Mouse (Mus musculus) intestine, embryonic 15.5 days (tissue): Measurements from ENCODE around the gene Crb3. TPM values are rescaled to one million over a fixed set of nuclear protein-coding genes. Genes with fewer than 3 reads are reported as not detected.

Source experiments
- ATAC-seq: fragments of 200-750 bp; cut with Nextera tagmentation; 2 replicates; pipeline ENCODE4 v1.8.0; 2017; ENCODE audit warnings: moderate TSS enrichment, moderate library complexity
- H3K27ac ChIP-seq: fragments of 300-500 bp; sonication (generic); 2 replicates; pipeline ENCODE4 v1.5.1; 2015; ENCODE audit warnings: mild to moderate bottlenecking, inconsistent platforms
- H3K27me3 ChIP-seq: fragments of 300-500 bp; sonication (generic); replicated peaks from 2 replicates; pipeline ENCODE4 v1.6.1; 2015; ENCODE audit warnings: inconsistent platforms
- H3K36me3 ChIP-seq: fragments of 300-500 bp; sonication (generic); 2 replicates; pipeline ENCODE4 v1.6.1; 2015; ENCODE audit warnings: inconsistent platforms
- H3K4me1 ChIP-seq: fragments of 300-500 bp; sonication (generic); replicated peaks from 2 replicates; pipeline ENCODE4 v1.6.1; 2015; ENCODE audit warnings: inconsistent platforms
- H3K4me2 ChIP-seq: fragments of 300-500 bp; sonication (generic); replicated peaks from 2 replicates; pipeline ENCODE4 v1.6.1; 2015; ENCODE audit warnings: mild to moderate bottlenecking, inconsistent platforms
- H3K4me3 ChIP-seq: fragments of 300-500 bp; sonication (generic); replicated peaks from 2 replicates; pipeline ENCODE4 v1.5.1; 2015; ENCODE audit warnings: inconsistent platforms
- H3K9ac ChIP-seq: fragments of 300-500 bp; sonication (generic); 2 replicates; pipeline ENCODE4 v1.6.1; 2015; ENCODE audit warnings: inconsistent platforms
- H3K9me3 ChIP-seq: fragments of 300-500 bp; sonication (generic); 2 replicates; pipeline ENCODE4 v1.6.1; 2016; ENCODE audit warnings: inconsistent platforms
- WGBS: fragments of 180-500 bp; shearing (Covaris S2); methylation state at CpG from one replicate; pipeline ENCODE4 v1.1.7; 2015; 5-methylcytosine and 5-hydroxymethylcytosine counted together
- polyA plus RNA-seq: library from polyadenylated mRNA; unstranded; fragments of >200 nt; fragmentation: Nextera tagmentation; extraction: Ambion mirVana; gene quantifications from 2 replicates; pipeline ENCODE4 v1.2.1, GENCODE M21; 2015

Gene Crb3
- polyA plus RNA-seq, 1 experiment from 2014 or later: 91.6 TPM

DNA sequence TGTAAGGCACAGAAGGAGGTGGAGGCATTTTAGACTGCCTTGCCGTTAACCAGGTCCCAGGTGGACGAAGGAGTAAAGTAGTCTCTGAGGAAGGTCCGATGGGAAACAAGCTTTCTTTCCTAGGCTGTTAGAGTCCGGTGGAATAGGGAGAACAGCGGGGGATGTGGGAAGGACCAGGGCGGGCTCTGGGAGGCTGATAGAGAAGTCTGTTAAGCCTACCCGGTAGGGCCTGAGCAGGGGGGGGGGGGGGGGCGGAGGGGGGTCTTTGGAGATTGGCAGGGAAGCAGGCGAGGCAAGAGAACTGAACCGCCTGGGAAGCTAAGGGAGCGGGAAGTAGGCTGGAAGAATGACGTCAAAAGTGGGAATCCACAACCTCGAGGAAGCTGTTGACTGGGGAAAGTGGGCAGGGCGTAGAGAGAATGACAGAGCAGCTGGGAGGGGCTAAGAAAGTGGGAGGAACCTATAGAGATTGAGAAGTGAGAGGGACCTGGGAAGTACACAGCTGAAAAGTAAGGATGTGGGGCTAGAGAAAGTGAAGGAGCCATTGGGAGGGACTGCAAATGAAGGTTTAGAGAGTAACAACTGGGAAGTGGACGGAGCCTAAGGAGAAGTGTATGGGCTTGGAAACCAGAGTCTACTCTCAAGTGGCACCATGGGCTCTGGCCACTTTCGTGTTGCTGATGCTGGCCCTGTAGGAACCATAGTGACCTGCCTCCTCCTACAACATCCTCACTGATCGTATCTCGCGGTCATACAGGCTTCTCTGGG is 37.1 kb downstream of the Crb3 start:
- Histone ChIP-seq H3K36me3 (no peaks in the 10 kb centered on the region), H3K27ac (no peak overlapping the region), H3K9ac (no peak overlapping the region), H3K4me1 (0 out of 2 replicates have a peak, but pooled peaks cover 2% of the 10 kb centered on the region), H3K4me2 (peak overlapping the region; percentile 52), H3K27me3 (no peaks in the 10 kb centered on the region), H3K9me3 (no peaks in the 10 kb centered on the region), H3K4me3 (peak overlapping the region; percentile 23)
- peak; percentile 92 for ATAC-seq
- 2% methylated on average over 18 of the region's 19 CpGs for WGBS

DNA sequence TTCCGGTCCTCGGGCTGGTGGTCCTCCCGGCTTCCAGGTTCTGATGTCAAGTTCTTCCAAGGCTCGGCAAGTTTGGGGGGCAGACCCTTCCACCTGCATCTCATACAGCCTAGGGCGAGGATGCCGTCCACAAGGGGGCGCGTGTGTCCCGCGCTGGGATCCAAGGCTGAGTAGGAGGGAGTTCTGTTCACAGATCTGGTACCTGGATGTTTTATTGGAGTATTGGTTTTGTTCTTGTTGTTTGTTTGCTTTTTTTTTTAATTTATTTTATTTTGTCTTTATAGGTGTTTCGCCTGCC is 37.7 kb downstream of the Crb3 start:
- 2% methylated on average over 11 of the region's 11 CpGs for WGBS
- ATAC-seq: peak; percentile 86
- peak overlapping the region; percentile 52 for H3K4me2 ChIP-seq

DNA sequence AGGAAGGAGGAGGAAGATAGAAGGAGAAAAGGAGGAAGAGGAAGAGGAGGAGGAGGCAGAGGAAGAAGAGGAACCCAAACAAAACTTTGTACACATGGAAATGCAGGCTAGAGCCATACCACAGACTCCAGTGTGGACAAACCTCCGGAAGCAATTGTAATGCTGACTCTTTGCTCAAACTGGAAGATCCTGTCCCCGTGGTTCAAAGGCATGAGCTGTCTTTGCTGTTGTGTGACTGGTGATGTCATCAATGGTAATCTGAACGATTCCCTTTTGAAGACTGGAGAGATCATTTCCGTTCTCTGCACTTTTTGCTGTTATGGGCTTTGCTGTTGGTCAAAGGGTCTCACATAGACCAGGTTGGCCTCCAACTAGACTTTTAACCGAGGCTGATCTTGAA is 39.4 kb downstream of the Crb3 start:
- WGBS: 80% methylated on average over 5 of the region's 5 CpGs
- no peaks in the 10 kb centered on the region for H3K9me3 ChIP-seq
- no peak overlapping the region for H3K4me3 ChIP-seq
- no peak overlapping the region for H3K9ac ChIP-seq
- H3K4me2 ChIP-seq: no peak overlapping the region
- H3K27ac ChIP-seq: no peak overlapping the region
- H3K27me3 ChIP-seq: no peaks in the 10 kb centered on the region
- H3K36me3 ChIP-seq: no peaks in the 10 kb centered on the region; the same call in 1 of the 2 replicates
- no peak for ATAC-seq
- 0 out of 2 replicates have a peak, but pooled peaks cover 2% of the 10 kb centered on the region for H3K4me1 ChIP-seq

More for the DNA sequence above, 37.7 kb downstream of the Crb3 start:
- H3K27ac ChIP-seq: no peak overlapping the region
- H3K4me1 ChIP-seq: 0 out of 2 replicates have a peak, but pooled peaks cover 2% of the 10 kb centered on the region
- peak overlapping the region; percentile 23 for H3K4me3 ChIP-seq
- H3K9ac ChIP-seq: no peak overlapping the region
- no peaks in the 10 kb centered on the region for H3K36me3 ChIP-seq
- H3K27me3 ChIP-seq: no peaks in the 10 kb centered on the region
- H3K9me3 ChIP-seq: no peaks in the 10 kb centered on the region

DNA sequence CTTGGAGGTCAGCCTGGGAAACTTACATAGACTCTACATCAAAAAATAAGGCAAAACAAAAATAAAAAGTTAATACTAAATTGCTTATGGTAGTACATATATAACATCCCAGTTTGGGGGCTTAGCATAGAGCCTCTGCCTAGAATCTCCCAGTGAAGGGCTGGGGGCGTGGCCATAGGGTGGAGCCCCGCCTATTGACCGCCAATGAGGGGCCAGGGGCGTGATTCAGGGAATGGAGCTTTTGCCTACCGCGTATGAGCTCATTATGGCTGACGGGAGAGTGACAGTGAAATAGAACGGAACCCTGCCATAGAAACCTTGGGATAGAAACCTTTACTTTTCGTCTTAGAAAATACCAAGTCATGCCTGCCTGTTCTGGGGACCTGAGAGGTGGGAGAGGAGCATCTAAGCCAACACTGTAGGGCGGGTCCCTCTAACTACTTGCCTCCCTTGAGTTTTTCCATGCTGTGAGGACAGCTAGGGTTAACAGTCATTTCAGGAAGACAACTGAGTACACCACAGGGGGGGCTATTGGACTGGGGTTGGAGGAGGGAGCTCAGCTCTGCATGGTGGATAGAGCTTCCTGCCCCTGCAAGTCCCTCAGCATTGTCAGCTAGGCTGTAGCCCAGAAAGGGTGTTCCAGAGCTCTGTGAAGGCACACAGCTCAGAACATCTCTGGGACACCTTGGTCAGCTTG is 40.9 kb downstream of the Crb3 start:
- no peak overlapping the region for H3K4me2 ChIP-seq
- no peak overlapping the region for H3K9ac ChIP-seq
- H3K27me3 ChIP-seq: no peaks in the 10 kb centered on the region
- ATAC-seq: no peak
- peaks cover 6% of the 10 kb centered on the region for H3K4me1 ChIP-seq
- H3K9me3 ChIP-seq: no peaks in the 10 kb centered on the region
- H3K27ac ChIP-seq: no peak overlapping the region
- no peak overlapping the region for H3K4me3 ChIP-seq
- whole genome bisulfite sequencing: 20% methylated on average over 10 of the region's 10 CpGs
- H3K36me3 ChIP-seq: no peaks in the 10 kb centered on the region; the same call in 1 of the 2 replicates

DNA sequence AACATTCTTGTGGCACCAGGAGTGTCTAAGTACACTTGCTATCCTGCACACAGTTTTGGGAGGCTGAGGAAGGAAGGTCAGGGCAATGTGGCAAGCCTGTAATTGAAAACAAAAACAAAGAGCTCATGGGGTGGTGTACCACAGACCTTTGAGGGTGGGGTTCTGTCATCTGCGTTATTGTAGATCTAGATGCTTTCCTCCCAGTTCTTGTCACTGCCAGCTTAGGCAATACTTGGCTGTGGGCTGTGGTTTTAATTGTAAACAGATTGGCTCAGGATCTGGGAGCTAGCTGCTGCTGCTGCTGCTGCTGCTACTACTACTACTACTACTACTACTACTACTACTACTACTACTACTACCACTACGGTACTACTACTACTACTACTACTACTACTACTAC is 43.4 kb downstream of the Crb3 start:
- H3K27me3 ChIP-seq: no peaks in the 10 kb centered on the region
- ATAC-seq: no peak
- H3K4me1 ChIP-seq: peaks cover 8% of the 10 kb centered on the region
- H3K9ac ChIP-seq: no peak overlapping the region
- H3K4me3 ChIP-seq: no peak overlapping the region
- WGBS: 76% methylated on average over 2 of the region's 2 CpGs
- H3K36me3 ChIP-seq: no peaks in the 10 kb centered on the region; the same call in 1 of the 2 replicates
- no peaks in the 10 kb centered on the region for H3K9me3 ChIP-seq
- no peak overlapping the region for H3K4me2 ChIP-seq
- no peak overlapping the region for H3K27ac ChIP-seq

DNA sequence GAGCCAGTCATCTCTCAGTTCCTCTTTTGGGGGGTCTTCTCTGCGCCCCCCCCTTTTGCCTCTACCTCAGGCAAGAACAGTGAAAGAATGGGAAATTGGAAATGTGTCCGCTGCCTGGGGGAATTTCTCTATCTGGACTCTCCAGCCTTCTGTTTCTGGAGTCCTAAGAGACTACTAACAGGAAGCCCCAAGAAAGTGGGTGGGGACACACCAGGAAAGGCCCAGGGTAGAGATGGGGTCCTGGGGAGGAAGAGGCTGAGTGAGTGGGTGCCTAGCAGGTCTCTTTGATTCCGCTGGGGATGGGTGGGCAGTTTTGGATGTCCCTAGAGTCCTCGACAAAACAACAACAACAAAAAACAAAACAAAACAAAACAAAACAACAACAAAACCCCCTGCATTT is 45.6 kb downstream of the Crb3 start:
- H3K4me3 ChIP-seq: peak overlapping the region; percentile 67
- H3K4me1 ChIP-seq: peaks cover 8% of the 10 kb centered on the region
- H3K27me3 ChIP-seq: no peaks in the 10 kb centered on the region
- ATAC-seq: peak; percentile 14; the same call in 1 of the 2 replicates
- no peak overlapping the region for H3K9ac ChIP-seq
- H3K4me2 ChIP-seq: peak overlapping the region; percentile 93
- no peak overlapping the region for H3K27ac ChIP-seq
- WGBS: 41% methylated on average over 4 of the region's 4 CpGs
- H3K36me3 ChIP-seq: no peaks in the 10 kb centered on the region; the same call in 1 of the 2 replicates
- H3K9me3 ChIP-seq: no peaks in the 10 kb centered on the region

DNA sequence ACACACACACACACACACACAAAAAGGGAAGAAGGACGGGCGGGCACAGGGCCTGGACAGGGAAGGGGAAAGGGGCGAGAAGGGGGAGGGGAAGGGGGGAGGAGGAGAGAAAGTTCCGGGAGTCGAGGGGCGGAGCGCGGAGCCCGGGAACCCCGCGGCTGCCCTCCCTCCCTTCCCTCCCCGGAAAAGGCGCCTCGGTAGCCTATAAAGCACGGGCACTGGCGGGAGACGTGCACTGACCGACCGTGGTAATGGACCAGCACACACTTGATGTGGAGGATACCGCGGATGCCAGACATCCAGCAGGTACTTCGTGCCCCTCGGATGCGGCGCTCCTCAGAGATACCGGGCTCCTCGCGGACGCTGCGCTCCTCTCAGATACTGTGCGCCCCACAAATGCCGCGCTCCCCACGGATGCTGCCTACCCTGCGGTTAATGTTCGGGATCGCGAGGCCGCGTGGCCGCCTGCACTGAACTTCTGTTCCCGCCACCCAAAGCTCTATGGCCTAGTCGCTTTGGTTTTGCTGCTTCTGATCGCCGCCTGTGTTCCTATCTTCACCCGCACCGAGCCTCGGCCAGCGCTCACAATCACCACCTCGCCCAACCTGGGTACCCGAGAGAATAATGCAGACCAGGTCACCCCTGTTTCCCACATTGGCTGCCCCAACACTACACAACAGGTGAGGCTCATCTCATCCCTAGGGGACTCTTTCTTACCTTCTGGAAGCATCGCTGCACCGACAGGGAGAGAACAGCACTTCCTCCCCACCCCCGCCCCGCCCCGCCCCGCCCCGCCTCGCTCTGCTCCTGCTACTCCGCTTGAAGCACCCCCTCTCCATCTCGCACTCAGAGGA is 46.5 kb downstream of the Crb3 start, which contains the start of gene Tnfsf9:
Gene Tnfsf9, plus strand, starts transcription at position 145 of the 854 bp plus-strand sequence.
- H3K4me2 ChIP-seq: peak within 1 kb of the TSS; percentile 93
- H3K4me3 ChIP-seq: peak within 1 kb of the TSS; percentile 67
- no peaks in the 10 kb centered on the region; the same call in 1 of the 2 replicates for H3K36me3 ChIP-seq
- H3K9me3 ChIP-seq: no peaks in the 10 kb centered on the region
- H3K9ac ChIP-seq: peak within 1 kb of the TSS; percentile 70
- H3K27me3 ChIP-seq: no peaks in the 10 kb centered on the region
- H3K4me1 ChIP-seq: peaks cover 8% of the 10 kb centered on the region
- WGBS: under 1% methylated on average over 54 of the region's 61 CpGs
- ATAC-seq: peak; percentile 90
- peak within 1 kb of the TSS; percentile 77 for H3K27ac ChIP-seq

DNA sequence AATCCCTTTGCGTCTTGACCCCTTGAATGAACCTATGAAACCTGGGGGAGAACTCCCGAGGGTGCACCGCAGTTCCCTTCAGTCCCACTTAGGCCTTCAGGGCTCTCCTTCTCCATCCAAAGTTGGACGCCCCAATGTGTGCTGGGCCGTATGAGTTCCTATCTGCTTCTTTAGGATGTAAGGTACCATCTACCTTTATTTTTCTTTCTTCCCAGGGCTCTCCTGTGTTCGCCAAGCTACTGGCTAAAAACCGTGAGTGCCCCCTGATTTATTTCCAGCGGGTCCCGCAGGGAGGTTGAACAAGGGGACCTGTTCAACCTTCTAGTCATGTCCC is 47.1 kb downstream of the Crb3 start:
- WGBS: 10% methylated on average over 9 of the region's 9 CpGs
- H3K9ac ChIP-seq: peak overlapping the region; percentile 70; the same call in 1 of the 2 replicates

DNA sequence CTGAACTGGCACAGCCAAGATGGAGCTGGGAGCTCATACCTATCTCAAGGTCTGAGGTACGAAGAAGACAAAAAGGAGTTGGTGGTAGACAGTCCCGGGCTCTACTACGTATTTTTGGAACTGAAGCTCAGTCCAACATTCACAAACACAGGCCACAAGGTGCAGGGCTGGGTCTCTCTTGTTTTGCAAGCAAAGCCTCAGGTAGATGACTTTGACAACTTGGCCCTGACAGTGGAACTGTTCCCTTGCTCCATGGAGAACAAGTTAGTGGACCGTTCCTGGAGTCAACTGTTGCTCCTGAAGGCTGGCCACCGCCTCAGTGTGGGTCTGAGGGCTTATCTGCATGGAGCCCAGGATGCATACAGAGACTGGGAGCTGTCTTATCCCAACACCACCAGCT is 48.2 kb downstream of the Crb3 start:
- Histone ChIP-seq H3K4me1 (peaks cover 8% of the 10 kb centered on the region), H3K36me3 (no peaks in the 10 kb centered on the region), H3K27me3 (no peaks in the 10 kb centered on the region), H3K9me3 (no peaks in the 10 kb centered on the region), H3K27ac (no peak overlapping the region), H3K4me2 (no peak overlapping the region; the same call in 1 of the 2 replicates), H3K9ac (no peak overlapping the region), H3K4me3 (no peak overlapping the region)
- ATAC-seq: no peak
- 89% methylated on average over 5 of the region's 5 CpGs for WGBS

More for the DNA sequence above, 47.1 kb downstream of the Crb3 start:
- H3K36me3 ChIP-seq: no peaks in the 10 kb centered on the region; the same call in 1 of the 2 replicates
- H3K4me1 ChIP-seq: peaks cover 8% of the 10 kb centered on the region
- ATAC-seq: no peak
- no peaks in the 10 kb centered on the region for H3K27me3 ChIP-seq
- H3K9me3 ChIP-seq: no peaks in the 10 kb centered on the region
- no peak overlapping the region for H3K27ac ChIP-seq
- H3K4me3 ChIP-seq: peak overlapping the region; percentile 67
- peak overlapping the region; percentile 93 for H3K4me2 ChIP-seq

DNA sequence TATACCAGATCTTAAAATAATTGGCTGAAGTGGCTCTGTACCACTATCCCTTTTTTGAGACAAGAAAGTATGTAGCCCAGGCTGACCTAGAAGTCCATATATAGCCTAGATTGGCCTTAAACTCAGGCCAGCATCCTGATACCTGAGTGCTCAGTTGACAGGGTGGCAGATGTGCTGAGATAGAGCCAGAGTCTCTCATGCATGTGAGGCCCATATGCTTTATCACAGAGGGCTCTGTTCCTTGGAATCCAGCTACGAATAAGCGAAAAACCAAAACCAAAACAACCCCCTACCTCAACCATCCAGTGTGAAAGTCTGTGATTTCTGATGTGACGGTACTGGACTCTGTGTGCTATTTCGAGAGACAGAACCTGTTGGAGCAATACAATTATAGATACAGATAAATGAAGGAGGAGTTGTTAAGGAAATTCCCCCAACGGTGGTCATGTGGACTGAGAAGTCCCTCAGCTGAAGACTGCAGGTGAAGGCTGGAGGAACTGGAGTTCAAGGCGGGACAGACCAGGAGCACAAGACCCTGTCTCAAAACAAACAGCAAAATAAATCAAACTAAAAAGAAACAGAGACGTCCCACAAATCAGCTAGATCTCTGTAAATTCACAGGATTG is 49.2 kb downstream of the Crb3 start:
- Histone ChIP-seq H3K9me3 (no peaks in the 10 kb centered on the region), H3K9ac (no peak overlapping the region), H3K4me2 (no peak overlapping the region), H3K36me3 (no peaks in the 10 kb centered on the region), H3K27me3 (no peaks in the 10 kb centered on the region), H3K4me1 (peaks cover 8% of the 10 kb centered on the region), H3K27ac (no peak overlapping the region), H3K4me3 (no peak overlapping the region)
- WGBS: 81% methylated on average over 7 of the region's 7 CpGs
- no peak for ATAC-seq

DNA sequence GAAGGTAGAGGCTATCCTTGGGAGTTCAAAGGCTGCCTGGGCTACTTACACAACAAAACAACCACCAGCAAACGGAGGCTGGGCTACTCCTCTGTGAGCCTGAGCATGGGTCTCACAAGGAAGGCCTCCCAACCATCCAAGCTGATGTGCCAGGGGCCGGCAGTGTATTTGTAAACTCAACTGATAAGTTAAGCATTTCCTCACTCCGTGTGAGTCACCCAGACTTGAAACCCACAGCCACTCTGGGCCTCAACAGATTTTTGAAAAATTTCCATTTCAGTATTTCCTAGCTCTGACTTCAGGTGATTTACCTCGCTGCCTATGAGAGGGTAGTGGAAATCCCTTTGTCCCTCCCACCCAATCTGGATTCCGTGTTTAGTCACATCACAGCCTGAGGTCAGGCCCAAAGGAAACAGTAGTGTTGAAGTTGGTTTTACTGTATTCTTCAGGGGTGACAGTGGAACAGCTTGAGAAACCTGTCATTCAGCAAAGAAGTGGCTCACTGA is 49.8 kb downstream of the Crb3 start:
- 39% methylated on average over 5 of the region's 5 CpGs for WGBS
- H3K4me1 ChIP-seq: peaks cover 8% of the 10 kb centered on the region
- H3K4me3 ChIP-seq: no peak overlapping the region
- H3K36me3 ChIP-seq: no peaks in the 10 kb centered on the region
- H3K27me3 ChIP-seq: no peaks in the 10 kb centered on the region
- no peaks in the 10 kb centered on the region for H3K9me3 ChIP-seq
- no peak for ATAC-seq
- no peak overlapping the region for H3K4me2 ChIP-seq
- no peak overlapping the region for H3K9ac ChIP-seq
- H3K27ac ChIP-seq: no peak overlapping the region
